Mouse (Mus musculus): ENCODE measurements at regions not wholly inside any gene's neighbourhood (a gene's known extent, or its start where the extent isn't known, plus 50 kb on each side); places are given as distances from the start of the nearest gene placed in this dataset.

GRCm38 (mm10) chr1:138371474-138371873 is 97.9 kb downstream of the Atp6v1g3 start:
- WGBS = 93% methylated on average over 1 of the region's 1 CpGs

DNA sequence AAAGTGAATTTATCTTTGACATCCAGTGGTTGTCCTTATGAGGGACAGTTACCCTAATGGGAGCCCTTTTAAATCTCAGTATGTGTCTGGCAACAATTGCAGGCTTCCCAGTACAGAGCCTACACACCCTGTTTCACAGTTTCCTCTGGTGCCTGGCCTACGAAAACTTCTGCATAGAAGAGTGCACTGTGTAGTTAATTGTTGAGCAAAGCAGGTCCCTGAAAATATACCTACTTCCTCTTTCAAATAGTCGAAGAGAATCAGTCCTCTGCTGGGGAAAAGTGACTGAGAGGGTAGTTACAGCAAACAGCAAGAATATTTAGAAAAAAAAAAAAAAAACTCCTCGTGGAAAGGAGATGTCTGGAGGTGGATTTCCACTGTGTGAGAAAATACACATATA is 110.6 kb downstream of the Atp6v1g3 start:
- Histone ChIP-seq H3K27me3 (replicated peaks; ENCODE audit: control insufficient read depth, insufficient read depth, low read length) (no peaks in the 10 kb centered on the region), H3K27ac (ENCODE audit: low read length) (no peak overlapping the region), H3K4me1 (replicated peaks; ENCODE audit: control insufficient read depth, insufficient read depth, low read length) (peaks cover 9% of the 10 kb centered on the region), H3K4me2 (ENCODE audit: low read length) (no peak overlapping the region), H3K9ac (replicated peaks; ENCODE audit: low read depth, low read length) (no peak overlapping the region), H3K4me3 (replicated peaks; ENCODE audit: low read length) (no peak overlapping the region), H3K36me3 (ENCODE audit: control insufficient read depth, insufficient read depth) (no peaks in the 10 kb centered on the region), H3K9me3 (ENCODE audit: control insufficient read depth, low read length) (no peaks in the 10 kb centered on the region)
- 82% methylated on average over 3 of the region's 3 CpGs for WGBS
- no peak for ATAC-seq

More at GRCm38 (mm10) chr1:138371474-138371873, 97.9 kb downstream of the Atp6v1g3 start:
- Histone ChIP-seq H3K27me3 (replicated peaks; ENCODE audit: control insufficient read depth, insufficient read depth, low read length) (no peaks in the 10 kb centered on the region), H3K36me3 (ENCODE audit: control insufficient read depth, insufficient read depth) (no peaks in the 10 kb centered on the region), H3K4me2 (ENCODE audit: low read length) (no peak overlapping the region), H3K9me3 (ENCODE audit: control insufficient read depth, low read length) (no peaks in the 10 kb centered on the region), H3K9ac (replicated peaks; ENCODE audit: low read depth, low read length) (no peak overlapping the region), H3K4me1 (replicated peaks; ENCODE audit: control insufficient read depth, insufficient read depth, low read length) (no peaks in the 10 kb centered on the region), H3K27ac (ENCODE audit: low read length) (no peak overlapping the region), H3K4me3 (replicated peaks; ENCODE audit: low read length) (no peak overlapping the region)
- ATAC-seq = no peak

DNA sequence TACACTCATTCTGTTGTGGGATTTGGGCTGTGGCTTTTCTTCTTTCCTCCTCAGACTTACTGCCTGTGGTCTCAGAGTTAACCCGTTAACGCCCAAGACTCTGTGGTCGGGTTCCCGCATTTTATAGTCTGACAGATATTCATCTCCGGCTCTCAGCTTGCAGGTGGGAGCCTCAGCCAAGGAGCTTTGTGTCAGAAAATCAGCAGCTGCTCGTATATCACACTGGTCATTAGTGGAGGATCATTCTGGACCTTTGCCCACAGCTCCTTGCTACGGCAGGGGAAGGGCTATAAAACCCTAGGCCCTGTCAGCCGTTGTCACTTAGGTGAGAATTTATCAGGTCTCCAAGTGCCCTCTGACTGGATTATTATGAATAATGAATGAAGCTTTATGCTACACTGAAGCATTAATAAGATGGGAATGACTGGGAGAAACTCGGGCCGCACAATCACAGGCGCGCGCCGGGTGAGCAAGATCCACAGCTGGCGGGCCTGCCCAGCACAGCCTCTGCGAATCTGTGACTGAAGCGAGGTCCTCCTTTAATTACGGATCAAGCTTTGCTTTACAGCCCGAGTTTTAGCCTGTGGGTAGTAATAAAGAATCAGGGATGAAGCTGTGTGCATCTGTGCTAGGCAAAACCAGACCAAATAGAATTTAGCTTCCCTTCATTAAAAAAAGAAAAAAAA is 111.8 kb downstream of the Atp6v1g3 start:
- WGBS = 16% methylated on average over 19 of the region's 19 CpGs
- H3K9me3 ChIP-seq (ENCODE audit: control insufficient read depth, low read length) = no peaks in the 10 kb centered on the region
- H3K36me3 ChIP-seq (ENCODE audit: control insufficient read depth, insufficient read depth) = no peaks in the 10 kb centered on the region
- H3K4me3 ChIP-seq (replicated peaks; ENCODE audit: low read length) = peak overlapping the region; percentile 20; the same call in 1 of the 2 replicates
- peak overlapping the region; percentile 46 for H3K4me2 ChIP-seq (ENCODE audit: low read length)
- H3K27me3 ChIP-seq (replicated peaks; ENCODE audit: control insufficient read depth, insufficient read depth, low read length) = no peaks in the 10 kb centered on the region
- ATAC-seq = peak; percentile 79
- H3K27ac ChIP-seq (ENCODE audit: low read length) = peak overlapping the region; percentile 41; the same call in 1 of the 2 replicates
- peaks cover 9% of the 10 kb centered on the region for H3K4me1 ChIP-seq (replicated peaks; ENCODE audit: control insufficient read depth, insufficient read depth, low read length)
- 0 out of 2 replicates have a peak overlapping the region, but pooled peaks have one; percentile 32 for H3K9ac ChIP-seq (replicated peaks; ENCODE audit: low read depth, low read length)

DNA sequence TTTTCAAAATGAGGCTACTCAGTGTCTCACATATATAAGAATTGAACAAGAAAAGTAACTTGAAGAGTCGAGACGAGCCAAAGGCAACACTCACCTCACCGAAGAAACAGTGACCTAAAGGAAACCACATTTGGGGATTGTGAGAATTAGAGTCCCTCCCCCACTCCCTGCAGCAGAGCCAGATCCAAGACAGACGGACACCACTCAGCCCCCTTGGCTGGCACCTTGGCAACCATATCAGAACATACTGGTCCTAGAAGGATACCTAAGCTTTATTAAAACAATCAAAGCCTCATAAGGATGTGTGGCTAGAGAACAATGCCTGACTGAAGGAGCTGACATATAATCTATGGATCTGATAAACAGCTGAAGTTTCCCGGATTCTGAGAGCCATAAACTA is 112.5 kb downstream of the Atp6v1g3 start:
- Histone ChIP-seq H3K27ac (ENCODE audit: low read length) (no peak overlapping the region), H3K4me2 (ENCODE audit: low read length) (no peak overlapping the region), H3K9ac (replicated peaks; ENCODE audit: low read depth, low read length) (no peak overlapping the region), H3K27me3 (replicated peaks; ENCODE audit: control insufficient read depth, insufficient read depth, low read length) (no peaks in the 10 kb centered on the region), H3K4me1 (replicated peaks; ENCODE audit: control insufficient read depth, insufficient read depth, low read length) (peaks cover 9% of the 10 kb centered on the region), H3K9me3 (ENCODE audit: control insufficient read depth, low read length) (no peaks in the 10 kb centered on the region), H3K36me3 (ENCODE audit: control insufficient read depth, insufficient read depth) (no peaks in the 10 kb centered on the region), H3K4me3 (replicated peaks; ENCODE audit: low read length) (no peak overlapping the region)
- WGBS = 58% methylated on average over 5 of the region's 5 CpGs
- no peak; the same call in 1 of the 2 replicates for ATAC-seq

DNA sequence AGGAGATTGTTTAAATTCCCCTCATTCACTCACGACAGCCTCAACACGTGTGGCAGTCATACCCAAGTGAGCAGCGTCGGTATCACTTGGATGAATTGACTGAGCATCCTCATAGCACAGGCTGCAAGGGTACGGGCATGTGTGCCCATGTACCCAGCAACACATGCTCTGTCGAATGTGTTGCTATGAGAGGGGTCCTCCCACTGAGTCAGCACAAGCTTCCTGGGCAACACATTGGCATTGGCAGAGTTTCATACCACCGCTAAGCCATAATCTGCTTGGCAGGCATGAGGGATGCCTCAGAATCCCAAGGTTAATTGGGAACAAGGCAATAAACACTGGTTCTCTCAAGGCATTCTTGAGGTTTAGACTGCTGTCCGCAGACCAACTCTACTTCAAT is 115.1 kb downstream of the Atp6v1g3 start:
- Histone ChIP-seq H3K27me3 (replicated peaks; ENCODE audit: control insufficient read depth, insufficient read depth, low read length) (no peaks in the 10 kb centered on the region), H3K27ac (ENCODE audit: low read length) (no peak overlapping the region), H3K4me2 (ENCODE audit: low read length) (no peak overlapping the region), H3K36me3 (ENCODE audit: control insufficient read depth, insufficient read depth) (no peaks in the 10 kb centered on the region), H3K9ac (replicated peaks; ENCODE audit: low read depth, low read length) (no peak overlapping the region), H3K9me3 (ENCODE audit: control insufficient read depth, low read length) (no peaks in the 10 kb centered on the region), H3K4me1 (replicated peaks; ENCODE audit: control insufficient read depth, insufficient read depth, low read length) (peaks cover 9% of the 10 kb centered on the region), H3K4me3 (replicated peaks; ENCODE audit: low read length) (no peak overlapping the region)
- no peak; the same call in 1 of the 2 replicates for ATAC-seq
- WGBS = 77% methylated on average over 8 of the region's 8 CpGs

- no peaks in the 10 kb centered on the region for H3K36me3 ChIP-seq (ENCODE audit: control insufficient read depth, insufficient read depth)
- no peak for ATAC-seq
- WGBS = 52% methylated on average over 1 of the region's 1 CpGs
- no peaks in the 10 kb centered on the region for H3K9me3 ChIP-seq (ENCODE audit: control insufficient read depth, low read length)
- H3K27me3 ChIP-seq (replicated peaks; ENCODE audit: control insufficient read depth, insufficient read depth, low read length) = no peaks in the 10 kb centered on the region
- no peak overlapping the region for H3K27ac ChIP-seq (ENCODE audit: low read length)
- H3K4me3 ChIP-seq (replicated peaks; ENCODE audit: low read length) = no peak overlapping the region
- H3K9ac ChIP-seq (replicated peaks; ENCODE audit: low read depth, low read length) = no peak overlapping the region
- no peak overlapping the region for H3K4me2 ChIP-seq (ENCODE audit: low read length)
- H3K4me1 ChIP-seq (replicated peaks; ENCODE audit: control insufficient read depth, insufficient read depth, low read length) = peaks cover 9% of the 10 kb centered on the region
These were observed 116.1 kb downstream of the Atp6v1g3 start for GRCm38 (mm10) chr1:138389676-138390075.

- H3K4me3 ChIP-seq (replicated peaks; ENCODE audit: low read length) = no peak overlapping the region
- no peak overlapping the region for H3K9ac ChIP-seq (replicated peaks; ENCODE audit: low read depth, low read length)
- no peaks in the 10 kb centered on the region for H3K27me3 ChIP-seq (replicated peaks; ENCODE audit: control insufficient read depth, insufficient read depth, low read length)
- ATAC-seq = no peak
- no peaks in the 10 kb centered on the region for H3K36me3 ChIP-seq (ENCODE audit: control insufficient read depth, insufficient read depth)
- no peak overlapping the region for H3K4me2 ChIP-seq (ENCODE audit: low read length)
- 71% methylated on average over 3 of the region's 3 CpGs for WGBS
- no peak overlapping the region for H3K27ac ChIP-seq (ENCODE audit: low read length)
- H3K9me3 ChIP-seq (ENCODE audit: control insufficient read depth, low read length) = no peaks in the 10 kb centered on the region
- no peaks in the 10 kb centered on the region for H3K4me1 ChIP-seq (replicated peaks; ENCODE audit: control insufficient read depth, insufficient read depth, low read length)
These were observed 145.1 kb downstream of the Atp6v1g3 start for GRCm38 (mm10) chr1:138418610-138419009.

DNA sequence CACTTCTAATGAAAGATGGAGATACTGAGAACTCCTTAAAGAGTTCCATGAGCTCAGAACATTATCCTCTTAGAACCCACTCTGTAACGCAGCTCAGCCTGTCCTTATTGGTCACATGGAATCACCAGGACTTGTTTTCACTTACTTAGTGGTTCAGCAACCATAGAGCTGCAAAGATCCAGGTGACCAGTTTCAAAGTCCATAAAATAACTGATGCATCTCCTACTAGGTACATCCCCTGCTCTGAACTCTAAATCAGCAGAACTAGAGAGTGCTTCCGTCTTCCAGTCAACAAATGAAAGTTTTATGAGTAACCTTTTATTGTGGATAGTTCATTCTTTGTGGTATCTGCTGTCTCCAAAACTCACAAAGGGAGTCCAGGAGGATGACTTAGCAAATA is 153.9 kb downstream of the Atp6v1g3 start:
- Histone ChIP-seq H3K4me2 (ENCODE audit: low read length) (no peak overlapping the region), H3K9ac (replicated peaks; ENCODE audit: low read depth, low read length) (no peak overlapping the region), H3K36me3 (ENCODE audit: control insufficient read depth, insufficient read depth) (no peaks in the 10 kb centered on the region), H3K4me1 (replicated peaks; ENCODE audit: control insufficient read depth, insufficient read depth, low read length) (no peaks in the 10 kb centered on the region), H3K27ac (ENCODE audit: low read length) (no peak overlapping the region), H3K27me3 (replicated peaks; ENCODE audit: control insufficient read depth, insufficient read depth, low read length) (no peaks in the 10 kb centered on the region), H3K9me3 (ENCODE audit: control insufficient read depth, low read length) (no peaks in the 10 kb centered on the region), H3K4me3 (replicated peaks; ENCODE audit: low read length) (no peak overlapping the region)
- no peak for ATAC-seq
- 88% methylated on average over 2 of the region's 2 CpGs for WGBS
